Mouse (Mus musculus) heart, postnatal 4 days (tissue): ENCODE data around the gene Ugt1a6b. TPM values are rescaled to one million over a fixed set of nuclear protein-coding genes. Genes with fewer than 3 reads are reported as not detected.

ENCODE experiments used
- DNase-seq: peaks from one replicate; pipeline ENCODE4 v3.0.0; 2021
- total RNA-seq, 2 experiments: library from RNA; stranded (reverse); gene quantifications; 2 replicates each; pipeline ENCODE4 v1.2.3; 2021

The Ugt1a6b gene
- total RNA-seq, 2 experiments from 2014 or later: 1.1 TPM; not detected in 1

DNA sequence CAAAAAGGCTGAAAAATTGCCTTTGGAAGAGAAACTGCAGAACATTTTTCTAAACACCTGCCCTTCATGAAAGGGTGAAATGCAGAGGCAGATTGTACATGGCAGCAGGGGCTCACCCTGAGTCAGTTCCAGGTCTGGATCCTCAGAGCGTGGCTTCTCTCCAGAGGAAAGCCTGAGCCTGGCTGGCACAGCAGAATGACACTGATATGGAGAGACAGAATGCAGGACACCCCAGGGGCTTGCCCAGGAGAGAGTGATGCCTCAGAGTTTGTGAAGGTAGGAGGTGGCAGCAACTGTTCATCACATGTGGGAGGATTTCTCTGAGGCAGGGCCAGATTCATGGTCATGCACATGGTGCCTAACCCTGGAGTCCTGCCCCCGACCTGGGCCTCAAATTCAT lies 96.9 kb downstream of the Ugt1a6b start:
- no peak for DNase-seq

DNA sequence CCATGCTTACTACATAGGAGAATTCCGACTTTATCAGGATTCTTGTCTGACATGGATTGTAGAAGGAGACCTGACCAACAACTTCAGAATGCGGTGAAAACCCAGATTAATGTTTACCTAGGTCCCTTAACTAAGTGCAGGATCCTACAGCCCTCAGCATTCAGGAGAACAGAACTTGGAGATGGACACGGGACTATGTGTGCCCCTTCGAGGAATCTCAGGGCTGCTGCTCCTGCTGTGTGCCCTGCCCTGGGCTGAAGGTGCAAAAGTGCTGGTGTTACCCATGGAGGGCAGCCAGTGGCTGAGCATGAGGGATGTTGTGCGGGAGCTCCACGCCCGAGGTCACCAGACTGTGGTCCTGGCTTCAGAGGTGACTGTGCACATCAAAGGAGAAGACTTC lies 97.4 kb downstream of the Ugt1a6b start, which contains the start of gene Ugt1a2:
Ugt1a2 (plus strand) TSS at position 146 of the 400 bp plus-strand sequence.
- no peak for DNase-seq

DNA sequence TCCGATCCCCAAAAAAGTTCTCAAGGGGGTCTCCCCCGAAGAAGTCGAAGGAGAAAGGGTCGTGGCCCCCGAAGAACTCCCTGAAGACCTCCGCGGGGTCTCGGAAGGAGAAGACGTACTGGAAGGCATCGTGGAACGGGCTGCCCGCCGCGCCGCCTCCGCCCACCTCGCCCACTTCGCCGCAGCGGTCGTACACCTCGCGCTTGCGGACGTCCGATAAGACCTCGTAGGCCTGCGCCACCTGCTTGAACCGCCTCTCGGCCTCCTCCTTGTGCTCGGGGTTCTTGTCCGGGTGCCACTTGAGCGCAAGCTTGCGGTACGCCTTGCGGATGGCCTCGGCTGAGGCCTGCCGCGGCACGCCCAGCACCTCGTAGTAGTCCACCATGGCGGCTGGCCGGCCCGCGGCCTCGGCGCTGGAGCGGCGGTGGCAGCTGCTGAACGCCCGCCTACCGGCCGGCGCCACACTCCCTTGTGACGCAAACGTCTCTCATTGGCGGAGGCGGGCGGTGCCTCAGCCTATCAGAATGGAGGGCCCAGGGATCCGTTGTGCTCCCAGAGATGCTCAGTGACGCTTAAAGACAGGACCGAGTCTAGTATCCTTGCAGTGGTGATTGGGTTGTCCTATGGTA lies 102.4 kb downstream of the Ugt1a6b start, which contains the start of gene Dnajb3:
Dnajb3 (minus strand) TSS at position 489 of the 629 bp plus-strand sequence.
- DNase-seq: peak; percentile 80

DNA sequence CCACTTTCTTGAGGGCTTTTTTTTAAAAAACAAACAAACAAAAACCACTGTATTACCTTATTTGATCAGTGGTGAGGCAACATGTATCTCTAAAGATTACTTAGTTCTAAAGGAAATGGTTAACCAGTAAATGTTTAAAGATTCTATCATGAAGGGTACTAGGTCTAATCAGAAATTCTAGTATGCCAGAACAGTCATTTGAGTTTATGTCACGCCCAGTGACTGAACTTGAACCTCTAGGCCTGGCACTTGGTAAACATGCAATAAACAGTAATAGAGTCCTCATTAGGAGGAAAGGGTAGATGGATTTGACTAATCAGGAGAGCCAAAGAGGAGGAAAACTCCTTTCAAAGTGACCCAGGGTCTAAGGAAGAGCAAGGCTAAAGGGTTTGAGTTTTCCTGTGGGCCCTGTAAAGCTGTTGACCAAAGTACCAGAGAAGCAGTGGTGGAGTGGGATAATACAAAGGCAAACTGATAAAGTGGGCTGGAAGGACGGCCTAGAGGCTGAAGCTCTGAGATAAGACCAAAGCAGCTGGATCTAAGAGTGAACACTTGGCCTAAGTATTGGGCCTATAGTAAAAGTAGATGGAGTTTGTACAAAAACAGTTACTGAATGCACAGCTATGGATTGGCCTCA lies 103.9 kb downstream of the Ugt1a6b start:
- DNase-seq: no peak

DNA sequence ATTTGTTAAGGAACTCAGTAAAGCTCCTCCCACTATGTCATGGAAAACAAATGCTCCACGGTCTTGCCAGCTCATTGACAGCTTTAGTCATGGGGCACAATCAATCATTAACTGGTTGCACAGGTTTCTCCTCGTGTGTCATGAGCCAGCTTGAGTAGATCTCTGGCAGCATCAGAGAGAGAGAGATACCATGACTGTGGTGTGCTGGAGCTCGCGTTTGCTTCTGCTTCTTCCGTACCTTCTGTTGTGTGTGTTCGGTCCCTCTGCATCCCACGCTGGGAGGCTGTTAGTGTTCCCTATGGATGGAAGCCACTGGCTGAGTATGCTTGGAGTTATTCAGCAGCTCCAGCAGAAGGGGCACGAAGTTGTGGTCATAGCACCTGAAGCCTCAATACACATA lies 108.8 kb downstream of the Ugt1a6b start, which contains the start of gene Ugt1a1:
Ugt1a1 (plus strand) TSS at position 148 of the 400 bp plus-strand sequence.
- DNase-seq: no peak

DNA sequence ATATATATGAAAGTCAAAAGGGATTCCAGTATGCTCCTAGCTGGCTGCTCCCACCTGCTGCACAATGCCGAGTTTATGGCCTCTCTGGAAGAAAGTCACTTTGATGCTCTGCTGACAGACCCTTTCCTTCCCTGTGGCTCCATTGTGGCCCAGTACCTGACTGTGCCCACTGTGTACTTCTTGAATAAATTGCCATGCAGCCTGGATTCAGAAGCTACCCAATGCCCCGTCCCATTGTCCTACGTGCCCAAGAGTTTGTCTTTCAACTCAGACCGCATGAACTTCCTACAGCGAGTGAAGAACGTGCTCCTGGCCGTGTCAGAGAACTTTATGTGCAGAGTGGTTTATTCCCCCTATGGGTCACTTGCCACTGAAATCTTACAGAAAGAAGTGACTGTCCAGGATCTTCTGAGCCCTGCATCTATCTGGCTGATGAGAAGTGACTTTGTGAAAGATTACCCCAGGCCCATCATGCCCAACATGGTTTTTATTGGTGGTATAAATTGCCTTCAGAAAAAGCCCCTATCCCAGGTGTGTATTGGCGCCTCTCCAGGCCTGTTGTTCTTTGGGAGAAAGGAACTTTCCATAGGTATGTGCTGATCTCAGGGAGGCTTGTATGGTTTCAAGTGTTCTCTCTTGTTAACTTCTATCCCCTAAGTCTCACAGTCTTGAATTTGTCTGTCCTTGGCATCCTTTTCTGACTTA lies 109.4 kb downstream of the Ugt1a6b start:
- DNase-seq: no peak

DNA sequence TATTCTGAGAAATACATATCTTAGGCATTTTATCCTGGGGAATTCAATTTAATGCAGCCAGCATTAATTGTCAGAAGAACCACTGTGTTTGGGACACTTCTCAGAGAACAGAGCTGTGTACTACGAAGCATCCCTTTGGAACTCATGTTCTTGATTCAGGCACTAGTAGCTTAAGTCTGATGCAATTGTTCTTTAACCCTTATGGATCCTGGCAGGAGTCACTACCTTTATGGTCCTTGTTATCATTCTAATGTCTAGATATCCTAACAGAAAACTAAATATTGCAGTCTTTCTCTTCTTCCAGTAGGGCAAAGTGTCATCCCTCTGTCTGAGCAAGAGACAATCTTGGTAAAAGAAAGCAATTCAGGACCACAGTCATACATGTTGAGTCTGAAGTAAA lies 110.0 kb downstream of the Ugt1a6b start:
- no peak for DNase-seq

DNA sequence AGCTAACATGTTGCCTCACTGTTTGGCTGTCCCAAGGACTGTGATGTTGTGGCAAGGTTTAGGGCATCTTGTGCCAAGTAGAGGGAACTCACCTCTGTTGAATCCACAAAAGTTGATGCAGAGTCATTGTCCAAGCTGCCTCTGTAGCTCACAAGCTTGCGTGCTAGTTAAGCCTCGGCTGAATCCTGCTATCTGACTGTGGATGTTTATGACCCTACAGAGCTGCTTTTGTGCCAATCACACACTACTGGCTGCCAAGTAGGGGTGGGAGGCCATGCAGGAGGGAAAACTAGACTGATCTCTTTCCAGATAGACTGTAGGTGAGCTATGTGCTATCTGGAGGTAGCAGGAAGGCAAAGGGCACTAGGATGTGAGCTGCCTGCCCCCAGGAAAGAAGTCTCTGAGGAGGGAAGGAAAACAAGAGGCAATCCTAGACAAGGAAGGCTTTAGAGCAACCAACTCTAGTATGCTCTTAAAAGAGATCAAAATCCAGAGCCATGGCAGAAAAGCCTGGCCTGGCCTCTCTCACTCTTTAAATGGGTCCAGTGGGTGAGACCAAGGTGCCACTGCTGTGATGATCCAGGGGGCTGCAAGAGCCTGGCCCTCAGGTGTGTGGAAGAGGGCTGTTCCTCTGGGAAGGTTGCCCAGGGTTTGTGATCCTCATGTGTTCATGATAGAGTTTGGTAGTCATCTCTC lies 110.9 kb downstream of the Ugt1a6b start:
- peak; percentile 15 for DNase-seq

DNA sequence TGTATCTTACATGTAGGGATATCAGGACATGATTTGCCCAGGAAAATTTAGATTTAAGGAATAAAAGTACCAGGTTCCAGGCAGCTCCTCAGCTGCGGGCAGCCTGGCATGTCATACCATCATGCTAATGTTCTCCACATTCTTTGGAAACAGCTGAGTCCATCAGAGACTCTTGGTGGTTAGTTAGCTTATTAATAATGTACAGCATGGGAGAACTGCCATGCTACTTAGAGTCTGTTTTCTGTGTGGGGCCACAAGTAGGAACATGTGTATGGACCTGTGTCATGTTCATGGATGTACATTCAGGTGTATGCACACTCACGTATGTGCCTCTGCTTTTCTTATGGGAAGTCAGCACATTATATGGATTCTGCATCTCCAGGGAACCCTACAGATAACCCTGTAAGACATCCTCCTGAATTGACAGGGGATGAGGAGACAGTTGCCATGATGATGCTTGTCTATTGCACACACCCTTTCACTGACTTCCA lies 111.5 kb downstream of the Ugt1a6b start:
- peak; percentile 4 for DNase-seq

DNA sequence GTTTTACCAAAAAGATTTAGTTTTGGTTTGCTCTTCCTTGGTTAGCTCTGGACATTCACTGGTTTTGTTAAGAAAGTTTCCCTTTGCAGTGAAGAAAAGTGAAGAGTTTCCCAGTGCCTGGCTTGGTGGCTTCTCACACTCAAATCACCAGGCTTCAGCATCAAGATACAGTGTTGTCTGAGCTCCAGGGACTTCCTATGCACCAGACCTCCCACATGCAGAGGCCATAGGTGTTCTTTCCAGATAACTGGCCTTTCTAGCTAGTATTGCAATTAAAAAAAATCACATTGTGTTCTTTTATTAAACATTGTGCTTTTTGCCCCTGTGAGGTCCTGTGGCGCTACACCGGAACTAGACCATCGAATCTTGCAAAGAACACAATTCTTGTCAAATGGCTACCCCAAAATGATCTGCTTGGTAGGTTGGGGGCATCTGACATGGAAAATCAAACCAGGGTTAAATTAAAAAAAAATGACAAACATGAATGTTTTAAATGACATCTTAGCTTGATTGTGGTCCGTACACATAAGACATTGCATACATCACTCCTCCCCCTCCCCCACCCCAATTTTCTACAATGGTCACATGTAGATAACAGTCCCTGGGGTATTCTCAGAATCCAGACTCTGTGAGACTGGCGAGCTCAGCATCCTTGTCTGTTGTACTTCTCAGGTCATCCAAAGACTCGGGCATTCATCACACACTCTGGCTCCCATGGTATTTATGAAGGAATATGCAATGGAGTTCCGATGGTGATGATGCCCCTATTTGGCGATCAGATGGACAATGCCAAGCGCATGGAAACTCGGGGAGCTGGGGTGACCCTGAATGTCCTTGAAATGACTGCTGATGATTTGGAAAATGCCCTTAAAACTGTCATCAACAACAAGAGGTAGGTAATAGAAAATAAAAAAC lies 112.7 kb downstream of the Ugt1a6b start:
- DNase-seq: peak; percentile 7

DNA sequence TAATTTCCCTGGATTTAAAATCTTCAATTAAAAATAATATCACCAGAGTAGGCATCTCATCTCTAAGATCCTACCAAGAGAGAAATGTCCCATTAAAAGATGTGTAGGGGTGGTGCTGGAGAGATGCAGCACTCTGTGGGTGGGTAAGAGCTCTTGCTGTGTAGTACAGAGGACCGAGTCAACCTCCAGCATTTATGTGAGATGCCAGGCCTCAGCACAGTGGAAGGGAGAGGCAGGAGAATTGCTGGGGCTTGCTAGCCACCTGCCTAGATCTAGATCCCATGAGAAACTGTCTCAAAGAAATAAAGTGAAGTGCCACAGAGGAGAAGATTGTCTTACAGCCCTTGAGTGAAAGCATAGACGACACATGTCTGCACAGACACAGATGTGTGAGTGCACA lies 113.5 kb downstream of the Ugt1a6b start:
- no peak for DNase-seq

DNA sequence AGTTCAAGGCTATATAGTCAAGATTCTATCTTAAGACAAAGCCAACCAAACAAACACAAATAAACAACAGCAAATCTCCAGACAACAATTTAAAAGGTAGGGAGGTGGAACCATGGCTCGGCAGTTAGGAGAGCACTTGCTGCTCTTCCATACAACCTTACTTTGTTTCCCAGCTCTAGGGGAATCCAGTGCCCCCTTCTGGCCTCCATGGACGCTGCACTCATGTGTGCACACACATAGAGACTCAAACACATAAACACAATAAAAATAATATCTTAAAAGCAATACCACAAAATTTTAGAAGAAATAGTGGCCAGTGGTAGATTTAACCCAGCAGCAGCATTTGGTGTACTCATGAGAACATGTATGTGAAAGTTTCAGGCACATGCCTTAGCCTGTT lies 114.1 kb downstream of the Ugt1a6b start:
- DNase-seq: no peak

DNA sequence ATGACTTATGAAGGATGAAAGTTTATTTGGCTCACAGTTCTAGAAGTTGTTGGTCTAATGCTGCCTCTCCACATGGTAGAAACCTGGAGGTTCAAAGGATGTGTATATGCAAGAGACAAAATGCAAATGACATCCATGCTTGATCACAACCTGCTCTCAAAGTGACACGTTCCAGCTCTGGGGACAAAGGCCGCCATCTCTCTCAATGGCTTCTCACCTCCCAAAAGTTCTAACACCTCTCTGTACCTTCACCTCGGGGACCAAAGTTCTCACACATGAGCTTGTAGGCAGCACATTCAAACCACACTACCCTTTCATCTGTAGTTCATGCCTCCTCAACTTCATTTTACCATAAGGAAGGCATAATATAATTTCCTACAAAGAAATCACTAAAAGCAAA lies 114.5 kb downstream of the Ugt1a6b start:
- no peak for DNase-seq

DNA sequence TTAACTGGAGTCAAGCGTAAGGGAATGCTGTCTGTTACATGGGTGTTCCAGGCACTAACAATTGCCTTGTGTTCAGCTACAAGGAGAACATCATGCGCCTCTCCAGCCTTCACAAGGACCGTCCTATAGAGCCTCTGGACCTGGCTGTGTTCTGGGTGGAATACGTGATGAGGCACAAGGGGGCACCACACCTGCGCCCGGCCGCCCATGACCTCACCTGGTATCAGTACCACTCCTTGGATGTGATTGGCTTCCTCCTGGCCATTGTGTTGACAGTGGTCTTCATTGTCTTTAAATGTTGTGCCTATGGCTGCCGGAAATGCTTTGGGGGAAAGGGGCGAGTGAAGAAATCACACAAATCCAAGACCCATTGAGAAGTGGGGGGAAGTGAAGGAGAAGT lies 115.0 kb downstream of the Ugt1a6b start:
- DNase-seq: no peak

DNA sequence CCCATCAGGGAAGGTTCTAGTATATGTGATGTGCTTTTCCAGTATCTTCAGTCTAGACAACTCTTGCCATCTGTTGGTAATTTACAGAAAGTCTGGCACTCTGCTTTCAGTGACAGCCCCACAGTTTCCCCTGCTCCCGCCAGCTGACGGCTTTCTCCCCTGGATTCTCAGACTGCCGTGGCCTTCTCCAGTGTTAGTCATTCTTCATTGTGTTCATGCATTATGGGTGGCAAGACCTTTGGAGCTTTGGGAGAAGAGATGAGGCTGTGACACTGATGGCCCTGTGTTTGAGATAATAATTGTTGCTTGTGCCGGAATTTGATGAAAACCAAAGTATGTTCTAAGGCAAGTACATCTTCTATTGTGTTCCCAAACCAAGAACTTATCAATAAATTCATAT lies 115.5 kb downstream of the Ugt1a6b start:
- DNase-seq: no peak

DNA sequence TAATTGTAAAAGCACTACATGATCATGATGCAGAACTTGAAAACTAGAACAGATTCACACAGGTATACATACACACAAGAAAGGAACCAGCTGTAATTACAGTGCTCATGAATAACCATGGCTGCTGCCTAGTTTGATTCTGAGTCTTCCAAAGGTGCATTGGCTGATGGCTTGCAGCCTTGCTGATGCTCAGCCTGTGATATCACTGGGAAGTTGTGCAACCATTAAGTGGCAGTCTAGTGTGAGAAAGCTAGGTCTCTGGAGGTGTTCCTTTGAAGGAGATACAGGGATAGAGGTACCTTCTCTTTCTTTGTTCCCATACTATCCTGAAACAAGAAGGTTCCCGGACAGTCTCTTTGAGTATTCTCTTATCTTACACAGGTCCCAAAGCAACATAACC lies 116.0 kb downstream of the Ugt1a6b start:
- DNase-seq: no peak

DNA sequence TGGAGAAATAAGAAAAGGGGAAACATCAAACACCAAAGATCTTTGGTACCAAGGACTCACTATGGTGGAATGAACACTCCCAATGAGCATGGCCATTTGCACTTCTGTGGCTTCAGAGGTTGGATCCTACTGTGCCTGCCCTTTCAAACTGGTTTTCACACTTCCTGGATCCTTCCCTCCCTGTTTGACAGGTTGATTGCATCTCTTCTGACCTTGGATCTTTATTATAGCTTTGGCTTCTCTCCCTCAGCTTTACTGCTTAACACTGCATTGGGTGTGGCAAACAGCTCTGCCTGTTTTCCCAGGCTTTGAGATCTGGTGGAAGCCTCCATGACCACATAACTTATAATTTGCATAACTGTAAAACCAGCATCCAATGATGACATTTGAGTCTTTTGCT lies 117.3 kb downstream of the Ugt1a6b start:
- DNase-seq: no peak

DNA sequence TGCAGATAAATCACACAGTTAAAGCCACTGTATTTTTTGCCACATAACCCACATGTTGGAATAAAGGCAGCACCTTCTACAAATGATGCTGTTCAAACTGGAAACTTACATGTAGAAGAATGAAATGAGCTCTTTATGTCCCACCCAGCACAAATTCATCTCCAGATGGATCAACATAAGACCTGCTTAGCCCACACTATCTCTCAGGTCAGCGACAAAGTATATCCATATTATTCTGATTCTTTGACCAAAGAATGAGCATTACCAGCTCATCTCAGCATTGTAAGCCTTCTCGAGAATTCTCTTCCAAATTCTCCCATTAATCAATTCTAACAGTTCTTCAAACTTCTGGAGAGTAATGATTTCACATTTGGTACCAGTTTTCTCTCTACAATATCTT lies 119.2 kb downstream of the Ugt1a6b start:
- DNase-seq: no peak

DNA sequence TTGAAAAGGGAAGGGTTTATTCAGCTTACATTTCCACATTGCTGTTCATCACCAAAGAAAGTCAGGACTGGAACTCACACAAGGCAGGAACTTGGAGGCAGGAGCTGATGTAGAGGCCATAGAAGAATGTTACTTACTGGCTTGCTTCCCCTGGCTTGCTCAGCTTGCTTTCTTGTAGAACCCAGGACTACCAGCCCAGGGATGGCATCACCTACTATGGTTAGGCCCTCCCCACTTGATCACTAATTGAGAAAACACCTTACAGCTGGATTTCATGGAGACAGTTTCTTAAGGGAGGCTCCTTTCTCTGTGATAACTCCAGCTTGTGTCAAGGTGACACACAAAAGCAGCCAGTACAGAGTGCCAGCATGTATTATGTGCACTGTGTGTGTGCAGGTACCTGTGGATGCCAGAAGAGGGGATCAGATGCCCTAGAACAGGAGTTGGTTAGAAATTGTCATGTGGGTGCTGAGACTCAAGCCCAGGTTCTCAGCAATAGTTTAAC lies 120.0 kb downstream of the Ugt1a6b start:
- DNase-seq: peak; percentile 9

DNA sequence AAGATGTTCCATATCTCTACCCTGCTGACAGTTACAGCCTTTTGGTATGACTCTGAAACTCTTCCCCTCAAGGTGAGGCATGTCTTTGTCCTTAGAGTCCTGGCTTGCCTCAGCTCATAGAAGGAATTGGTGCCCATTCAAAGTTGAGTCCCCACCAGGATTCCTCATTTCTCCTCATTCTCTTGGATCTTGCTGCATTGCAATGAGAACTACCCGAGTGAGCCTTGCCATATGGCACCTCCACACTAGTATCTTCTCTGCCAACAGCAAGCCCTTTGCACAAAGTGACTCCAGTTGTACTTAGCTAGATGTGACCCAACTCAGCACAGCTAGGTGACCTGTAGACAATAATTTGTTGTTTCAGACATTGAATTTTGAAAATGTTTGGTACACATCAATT lies 120.5 kb downstream of the Ugt1a6b start:
- DNase-seq: peak; percentile 5

DNA sequence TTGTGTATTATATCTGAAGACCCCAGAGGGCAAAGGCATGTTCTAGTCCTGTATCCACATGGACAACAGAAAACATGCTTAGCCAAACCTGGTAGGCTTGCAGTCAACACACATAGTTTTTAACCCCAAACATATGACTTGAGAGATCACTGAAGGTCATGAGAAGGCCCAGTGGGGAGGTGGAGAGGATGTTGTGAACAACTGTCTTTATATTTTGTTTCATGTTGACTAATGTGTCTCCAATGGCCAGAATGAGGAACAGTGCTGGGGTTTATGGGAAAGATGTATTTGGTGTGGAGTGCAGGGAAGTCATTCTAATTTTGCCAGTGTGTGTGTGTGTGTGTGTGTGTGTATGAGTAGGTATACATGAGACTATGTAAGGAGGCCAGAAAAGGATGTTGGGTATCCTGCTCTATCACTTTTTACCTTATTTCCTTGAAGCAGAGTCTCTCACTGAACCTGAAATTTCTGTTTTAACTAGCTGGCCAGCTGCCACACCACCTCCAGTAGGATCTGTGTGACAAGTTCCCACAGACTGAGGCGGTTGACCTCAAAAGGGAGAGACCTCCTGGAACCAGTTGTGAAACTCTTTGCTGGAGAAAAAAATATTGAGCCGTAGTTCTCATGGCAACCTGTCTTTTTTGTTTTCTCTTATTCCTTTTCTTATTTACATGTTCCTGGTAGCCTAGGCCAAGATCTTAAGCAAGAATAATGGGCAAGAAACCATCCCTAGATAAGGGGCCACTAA lies 121.2 kb downstream of the Ugt1a6b start:
- peak; percentile 11 for DNase-seq
